Mouse (Mus musculus): Measurements from ENCODE around the gene Gprc5c.

DNA sequence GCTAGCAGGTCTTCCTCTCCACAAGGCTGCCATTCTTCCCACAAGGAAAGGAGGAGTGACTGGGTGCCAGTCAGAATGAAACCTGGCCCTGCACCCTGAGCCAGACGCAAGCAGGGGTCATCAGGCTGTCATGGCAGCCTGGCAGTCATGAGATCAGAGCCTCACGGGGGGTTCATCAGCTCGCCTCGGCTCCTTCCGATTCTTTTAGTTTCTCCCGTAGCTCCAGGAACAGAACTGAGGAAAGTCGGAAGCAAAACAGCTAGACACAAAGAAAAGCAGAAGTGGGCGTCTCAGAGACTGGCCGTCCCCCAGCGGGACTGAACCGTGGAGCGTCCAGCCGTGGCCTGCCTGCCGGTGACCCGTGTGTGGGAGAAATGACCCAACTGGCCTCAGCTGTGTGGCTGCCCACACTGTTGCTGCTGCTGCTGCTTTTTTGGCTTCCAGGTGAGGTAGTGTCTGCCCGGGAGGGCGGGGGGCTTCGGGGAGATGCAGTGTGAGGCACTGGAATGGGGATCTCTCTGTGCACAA is 39.1 kb downstream of the Gprc5c start, which contains the start of gene Cd300a:
- TF ChIP-seq CTCF (IDR thresholded peaks at IDR 0.05 in 2 of 3, conservative IDR thresholded peaks at IDR 0.05 in 1 of 3; ENCODE audit: control insufficient read depth in 1 of 3, insufficient read depth in 1 of 3, low read depth in 2 of 3, low read length in 3 of 3, poor library complexity in 1 of 3, severe bottlenecking in 1 of 3) (no peak), E2F4 (IDR thresholded peaks at IDR 0.05; ENCODE audit: borderline replicate concordance, low read depth, low read length) (no peak), POLR2A (IDR thresholded peaks at IDR 0.05; ENCODE audit: control insufficient read depth in 1 of 2, insufficient read depth in 1 of 2, low read depth in 1 of 2, low read length in 2 of 2, poor library complexity in 1 of 2) (no peak), EP300 (IDR thresholded peaks at IDR 0.05; ENCODE audit: low read depth in 1 of 2, low read length in 2 of 2) (no peak), MAFK (IDR thresholded peaks at IDR 0.05; ENCODE audit: borderline replicate concordance, low read depth, low read length) (no peak), MYB (IDR thresholded peaks at IDR 0.05; ENCODE audit: low read depth, low read length) (no peak), MAX (IDR thresholded peaks at IDR 0.05; ENCODE audit: low read length) (no peak), SIN3A (IDR thresholded peaks at IDR 0.05; ENCODE audit: low read length) (no peak), MEF2A (IDR thresholded peaks at IDR 0.05; ENCODE audit: extremely low read depth, insufficient replicate concordance, low read depth, low read length, poor library complexity, severe bottlenecking) (no peak)
